ENCODE assay signal across 17 mouse cellular contexts in genomic region chr6:108881074-108881473, GRCm38 (mm10). TPM values are rescaled to one million over a fixed set of nuclear protein-coding genes. Genes with fewer than 3 reads are reported as not detected.
A peak's percentile ranks its signal among the peaks of the same experiment; 100 is the strongest.
DNase-seq lines count a peak whose midpoint lies in the region; ATAC-seq and TF ChIP-seq lines count a peak whose summit lies in the region.
"Had no signal": no experiment of that assay in that cellular context is flagged by ENCODE, and none has a peak within 500 bp of the region (broad histone marks: within the 10 kb centered on the region; RNA-seq: fewer than 3 reads in every experiment).

No protein-coding gene starts in this region.

- H3K4me3 ChIP-seq in heart, adult 2 months, result no peak overlapping the region
- no peak overlapping the region for H3K4me3 ChIP-seq in lung, postnatal 0 days (ENCODE audit: low read depth, low read length)
- H3K4me3 ChIP-seq in bone marrow, adult 2 months (replicated peaks; ENCODE audit: control insufficient read depth, low read depth, low read length), result no peak overlapping the region
- H3K4me3 ChIP-seq: embryonic facial prominence, embryonic 13.5 days; forebrain, embryonic 12.5 days; limb, embryonic 10.5 days; neural tube, embryonic 15.5 days had no signal

- H3K27ac ChIP-seq in heart, adult 2 months, result no peak overlapping the region
- H3K27ac ChIP-seq in lung, postnatal 0 days (ENCODE audit: low read length), result no peak overlapping the region
- H3K27ac ChIP-seq in bone marrow, adult 2 months (ENCODE audit: control insufficient read depth, insufficient read depth, low read depth, low read length, poor library complexity), result no peak overlapping the region
- H3K27ac ChIP-seq: embryonic facial prominence, embryonic 13.5 days; forebrain, embryonic 12.5 days; limb, embryonic 10.5 days; neural tube, embryonic 15.5 days had no signal

- no peaks in the 10 kb centered on the region for H3K36me3 ChIP-seq in heart, adult 2 months (ENCODE audit: control insufficient read depth, insufficient read depth, low read length)
- no peaks in the 10 kb centered on the region for H3K36me3 ChIP-seq in lung, postnatal 0 days (ENCODE audit: insufficient read depth, low read length)
- H3K36me3 ChIP-seq: embryonic facial prominence, embryonic 13.5 days; forebrain, embryonic 12.5 days; limb, embryonic 10.5 days; neural tube, embryonic 15.5 days had no signal

- no peak for TF ChIP-seq EP300 in heart, adult 2 months (IDR thresholded peaks at IDR 0.05; ENCODE audit: insufficient read depth, low read depth, low read length)
- TF ChIP-seq EP300 in lung, postnatal 0 days (IDR thresholded peaks at IDR 0.05), result no peak

- no peak overlapping the region for H3K4me2 ChIP-seq in lung, postnatal 0 days (replicated peaks; ENCODE audit: low read depth, low read length)
- H3K4me2 ChIP-seq: embryonic facial prominence, embryonic 13.5 days; forebrain, embryonic 12.5 days; neural tube, embryonic 15.5 days had no signal

- no peaks in the 10 kb centered on the region for H3K79me2 ChIP-seq in heart, adult 2 months (replicated peaks; ENCODE audit: control insufficient read depth, insufficient read depth, low read length)

- H3K27me3 ChIP-seq in heart, adult 2 months (ENCODE audit: control insufficient read depth, insufficient read depth, low read length), result 0 out of 2 replicates have a peak, but pooled peaks cover 1% of the 10 kb centered on the region
- no peaks in the 10 kb centered on the region for H3K27me3 ChIP-seq in lung, postnatal 0 days (replicated peaks; ENCODE audit: insufficient read depth, low read length)
- H3K27me3 ChIP-seq: embryonic facial prominence, embryonic 13.5 days; forebrain, embryonic 12.5 days; neural tube, embryonic 15.5 days had no signal

- no peak for TF ChIP-seq POLR2A in heart, adult 2 months (IDR thresholded peaks at IDR 0.05; ENCODE audit: insufficient read depth, low read depth, low read length)
- TF ChIP-seq POLR2A in bone marrow, adult 2 months (IDR thresholded peaks at IDR 0.05; ENCODE audit: borderline replicate concordance, control insufficient read depth, low read depth, low read length), result no peak

- no peak overlapping the region for H3K9ac ChIP-seq in heart, adult 2 months (ENCODE audit: low read depth, low read length)
- H3K9ac ChIP-seq in lung, postnatal 0 days (replicated peaks; ENCODE audit: low read depth), result no peak overlapping the region
- H3K9ac ChIP-seq: embryonic facial prominence, embryonic 13.5 days; forebrain, embryonic 12.5 days; neural tube, embryonic 15.5 days had no signal

- H3K9me3 ChIP-seq in lung, postnatal 0 days (ENCODE audit: low read length), result no peaks in the 10 kb centered on the region
- H3K9me3 ChIP-seq: limb, embryonic 10.5 days; neural tube, embryonic 15.5 days had no signal

- WGBS in heart, adult 2 months, result 81% methylated on average over 4 of the region's 4 CpGs
- whole genome bisulfite sequencing in lung, postnatal 0 days, result 83% methylated on average over 4 of the region's 4 CpGs
- WGBS in bone marrow, adult 2 months, result 80% methylated on average over 4 of the region's 4 CpGs

- no peak for DNase-seq in heart, adult 2 months
- DNase-seq in heart, postnatal 25 days (ENCODE audit: low spot score), result no peak
- no peak for DNase-seq in lung, postnatal 0 days (ENCODE audit: low spot score)
- DNase-seq in lung, postnatal 25 days (ENCODE audit: low spot score), result no peak
- DNase-seq in thymus, postnatal 25 days, result peak; percentile 31
- no peak for DNase-seq in ovary, postnatal 10 days (ENCODE audit: low spot score)
- no peak for DNase-seq in cerebellum, adult 18-20 months
- DNase-seq: adrenal gland, postnatal 36 days; cerebellum, adult 9-10 months; gastrocnemius, postnatal 14 days; lung, postnatal 14 days; right cerebral cortex, postnatal 14 days had no signal

- intact Hi-C loops in heart, adult 2 months (cut with DNase I), result no loop called here
- intact Hi-C loops in heart, postnatal 25 days (cut with DNase I), result no loop called here

- peak; percentile 45 for TF ChIP-seq CTCF in heart, adult 2 months (IDR thresholded peaks at IDR 0.05)
- peak; percentile 34 for TF ChIP-seq CTCF in lung, postnatal 0 days (IDR thresholded peaks at IDR 0.05)
- peak; percentile 37; the same call in 1 of the 2 replicates for TF ChIP-seq CTCF in bone marrow, adult 2 months (IDR thresholded peaks at IDR 0.05; ENCODE audit: control insufficient read depth, insufficient read depth, low read length)

- ATAC-seq in lung, postnatal 0 days, result no peak

- H3K4me1 ChIP-seq in heart, adult 2 months (ENCODE audit: control insufficient read depth, insufficient read depth, low read length), result peaks cover 2% of the 10 kb centered on the region; the same call in 1 of the 2 replicates
- H3K4me1 ChIP-seq in lung, postnatal 0 days (ENCODE audit: insufficient read depth, low read depth, low read length), result no peaks in the 10 kb centered on the region
- H3K4me1 ChIP-seq in bone marrow, adult 2 months (ENCODE audit: control insufficient read depth, insufficient read depth, low read length), result no peaks in the 10 kb centered on the region
- H3K4me1 ChIP-seq: neural tube, embryonic 15.5 days had no signal

RNA-seq across cellular contexts. Expression of gene Edem1, which starts 52.6 kb away (rescaled TPM):
- total RNA-seq in heart, adult 2 months (2021), result 10 to 100 TPM; 10.1 to 13.8 TPM
- polyA plus RNA-seq in heart, adult 2 months (2012; rRNA removed), result 6.0 and 7.4 TPM in 2 replicates
- total RNA-seq in heart, postnatal 25 days (2021), result 10 to 100 TPM; 12.3 to 14.1 TPM
- polyA plus RNA-seq in lung, postnatal 0 days (2015; fragmentation: Nextera tagmentation; extraction: Ambion mirVana), result 15.0 and 15.5 TPM in 2 replicates
- 36.5 and 66.4 TPM in 2 replicates for polyA plus RNA-seq in bone marrow, adult 2 months (2011; ENCODE audit: insufficient read depth, insufficient read length, low replicate concordance, missing spikeins)
